Comparison of ENCODE assay signal across 8 mouse cellular contexts in genomic region chr19:16436335-16437169, GRCm38 (mm10). TPM values are rescaled to one million over a fixed set of nuclear protein-coding genes. Genes with fewer than 3 reads are reported as not detected.
A peak's percentile ranks its signal among the peaks of the same experiment; 100 is the strongest.
DNase-seq lines count a peak whose midpoint lies in the region; ATAC-seq and TF ChIP-seq lines count a peak whose summit lies in the region.

No protein-coding gene starts in this region.

- H3K9ac ChIP-seq in kidney, embryonic 14.5 days (ENCODE audit: low read depth, low read length) = peak overlapping the region; percentile 47

- H3K9me3 ChIP-seq in kidney, embryonic 14.5 days (ENCODE audit: control insufficient read depth, low read length) = no peaks in the 10 kb centered on the region

- peak overlapping the region; percentile 66 for H3K4me2 ChIP-seq in kidney, embryonic 14.5 days (replicated peaks; ENCODE audit: low read depth, low read length)

- peak; percentile 32; the same call in 1 of the 2 replicates for ATAC-seq in kidney, embryonic 14.5 days (ENCODE audit: low FRiP score, low TSS enrichment)

- whole genome bisulfite sequencing in kidney, embryonic 14.5 days = 3% methylated on average over 61 of the region's 61 CpGs

- TF ChIP-seq CTCF in brain, embryonic 14.5 days (IDR thresholded peaks at IDR 0.05; ENCODE audit: borderline replicate concordance, extremely low read depth, insufficient read depth, insufficient read length) = no peak

- no peak for TF ChIP-seq POLR2A in brain, embryonic 14.5 days (IDR thresholded peaks at IDR 0.05; ENCODE audit: borderline replicate concordance, extremely low read depth, insufficient read depth, insufficient read length, poor library complexity, severe bottlenecking)

- peaks cover 15% of the 10 kb centered on the region for H3K27me3 ChIP-seq in kidney, embryonic 14.5 days (ENCODE audit: control insufficient read depth, insufficient read depth, low read length)

- DNase-seq in ovary, adult 18-20 months (ENCODE audit: low spot score) = peak; percentile 10
- no peak for DNase-seq in ovary, postnatal 10 days (ENCODE audit: low spot score)
- DNase-seq in brain, embryonic 14.5 days (ENCODE audit: low read depth) = peak; percentile 71
- DNase-seq in gastrocnemius, postnatal 4 days (ENCODE audit: low spot score in 2 of 2) = peak; percentile 18 to 26
- peak; percentile 35 for DNase-seq in lung, postnatal 10 days
- peak; percentile 57 for DNase-seq in retina, postnatal 1 day
- DNase-seq in T-cell, adult 2 months (ENCODE audit: low spot score) = no peak

- H3K36me3 ChIP-seq in kidney, embryonic 14.5 days (ENCODE audit: control insufficient read depth, insufficient read depth, low read length) = no peaks in the 10 kb centered on the region

- H3K4me1 ChIP-seq in kidney, embryonic 14.5 days (ENCODE audit: control insufficient read depth, insufficient read depth, low read length) = peaks cover 33% of the 10 kb centered on the region; the same call in 1 of the 2 replicates

- H3K27ac ChIP-seq in kidney, embryonic 14.5 days (ENCODE audit: low read depth, low read length) = no peak overlapping the region

- peak overlapping the region; percentile 44 for H3K4me3 ChIP-seq in kidney, embryonic 14.5 days (ENCODE audit: low read length)

RNA-seq across cellular contexts. Expression of gene Gna14, which starts 1.0 kb away (rescaled TPM):
- polyA plus RNA-seq in brain, embryonic 14.5 days (2012; rRNA removed) = 0.58 and 0.62 TPM in 2 replicates
- under 1 TPM; 0.76 to 0.96 TPM for total RNA-seq in gastrocnemius, postnatal 4 days (2021)
- 8.0 and 9.2 TPM in 2 replicates for polyA plus RNA-seq in kidney, embryonic 14.5 days (2014; fragmentation: Nextera tagmentation; extraction: Ambion mirVana)

Comparison
In these comparisons a context has a peak if more than half of its experiments do, and no peak if none do; other contexts are left out.
1. DNase-seq: peak in ovary, adult 18-20 months (single experiment), brain, embryonic 14.5 days (single experiment), gastrocnemius, postnatal 4 days (2 of 2), lung, postnatal 10 days (single experiment) and retina, postnatal 1 day (single experiment); none in ovary, postnatal 10 days (single experiment) and T-cell, adult 2 months (single experiment).